Mouse (Mus musculus) liver, embryonic 14.5 days (tissue): ENCODE measurements at regions not wholly inside any gene's neighbourhood (a gene's known extent, or its start where the extent isn't known, plus 50 kb on each side); places are given as distances from the start of the nearest gene placed in this dataset.

Experiments
- CTCF ChIP-seq: IDR thresholded peaks from 2 replicates; pipeline ENCODE4 v1.5.1; 2016; ENCODE audit warnings: antibody characterized with exemption, low read depth, control low read depth
- EP300 ChIP-seq: IDR thresholded peaks from 2 replicates; pipeline ENCODE4 v1.6.1; 2016; ENCODE audit warnings: antibody characterized with exemption, low read depth

DNA sequence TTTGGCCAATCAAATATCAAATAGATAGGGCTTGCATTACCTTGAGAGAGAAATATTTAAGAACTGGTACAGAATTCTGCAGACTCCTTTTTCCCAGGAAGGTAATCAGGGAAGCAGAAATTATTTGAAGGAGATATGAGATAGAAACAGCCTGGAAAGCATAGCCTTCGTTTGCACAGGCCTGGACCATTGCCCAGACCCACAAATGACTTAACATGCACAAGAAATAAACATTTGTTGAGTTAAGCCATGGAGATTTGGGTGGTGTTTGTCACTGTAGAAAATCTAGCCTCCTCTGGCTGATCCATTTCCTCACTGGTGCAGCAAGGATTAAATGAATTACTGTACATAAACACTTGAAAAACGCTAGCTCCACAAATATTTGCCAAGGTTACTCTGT lies 233.5 kb downstream of the Qk start:
- TF ChIP-seq CTCF (no peak), EP300 (no peak)
